Mouse (Mus musculus) forebrain, embryonic 13.5 days (tissue): ENCODE measurements at regions not wholly inside any gene's neighbourhood (a gene's known extent, or its start where the extent isn't known, plus 50 kb on each side); places are given as distances from the start of the nearest gene placed in this dataset.
A peak's percentile ranks its signal among the peaks of the same experiment; 100 is the strongest.

Experiments used
- ATAC-seq: fragments of 200-750 bp; cut with Nextera tagmentation; 2 replicates; pipeline ENCODE4 v1.8.0; 2017
- H3K27ac ChIP-seq: fragments of 300-500 bp; sonication (generic); 2 replicates; pipeline ENCODE4 v1.5.1; 2015; ENCODE audit warnings: inconsistent platforms, mild to moderate bottlenecking, moderate library complexity
- H3K27me3 ChIP-seq: fragments of 300-500 bp; sonication (generic); 2 replicates; pipeline ENCODE4 v1.6.1; 2015; ENCODE audit warnings: mild to moderate bottlenecking, inconsistent platforms
- H3K36me3 ChIP-seq: fragments of 300-500 bp; sonication (generic); 2 replicates; pipeline ENCODE4 v1.6.1; 2015; ENCODE audit warnings: mild to moderate bottlenecking, inconsistent platforms; ENCODE audit not compliant: poor library complexity, severe bottlenecking
- H3K4me1 ChIP-seq: fragments of 300-500 bp; sonication (generic); 2 replicates; pipeline ENCODE4 v1.6.1; 2015; ENCODE audit warnings: inconsistent platforms
- H3K4me2 ChIP-seq: fragments of 300-500 bp; sonication (generic); 2 replicates; pipeline ENCODE4 v1.6.1; 2015; ENCODE audit warnings: inconsistent platforms, mild to moderate bottlenecking, moderate library complexity
- H3K4me3 ChIP-seq: fragments of 300-500 bp; sonication (generic); 2 replicates; pipeline ENCODE4 v1.5.1; 2015; ENCODE audit warnings: mild to moderate bottlenecking, inconsistent platforms
- H3K9ac ChIP-seq: fragments of 300-500 bp; sonication (generic); 2 replicates; pipeline ENCODE4 v1.6.1; 2015; ENCODE audit warnings: mild to moderate bottlenecking, inconsistent platforms
- H3K9me3 ChIP-seq: fragments of 300-500 bp; sonication (generic); replicated peaks from 2 replicates; pipeline ENCODE4 v1.6.1; 2016; ENCODE audit warnings: inconsistent platforms
- WGBS: fragments of 180-500 bp; shearing (Covaris S2); methylation state at CpG from one replicate; pipeline ENCODE4 v1.1.7; 2015; 5-methylcytosine and 5-hydroxymethylcytosine counted together

DNA sequence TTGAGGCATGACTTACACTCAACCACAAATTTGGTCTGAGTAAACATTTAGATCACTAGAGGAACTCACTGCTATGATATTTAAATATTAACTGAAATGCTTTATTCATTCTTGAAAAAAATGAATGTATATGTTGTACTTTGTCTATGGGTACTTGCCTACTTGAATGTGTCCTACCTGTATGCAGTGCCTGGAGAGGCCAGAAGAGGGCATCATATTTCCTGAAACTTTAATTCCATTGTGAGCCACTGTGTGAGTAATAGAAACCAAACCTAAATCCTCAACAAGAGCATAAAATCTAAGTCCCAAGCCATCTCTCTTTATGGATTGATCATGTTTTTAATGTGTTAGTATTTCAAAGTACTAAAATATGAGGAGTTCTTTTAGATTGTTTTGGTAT is 1252.4 kb upstream of the Lrrtm3 start:
- no peaks in the 10 kb centered on the region for H3K4me1 ChIP-seq
- ATAC-seq: no peak

DNA sequence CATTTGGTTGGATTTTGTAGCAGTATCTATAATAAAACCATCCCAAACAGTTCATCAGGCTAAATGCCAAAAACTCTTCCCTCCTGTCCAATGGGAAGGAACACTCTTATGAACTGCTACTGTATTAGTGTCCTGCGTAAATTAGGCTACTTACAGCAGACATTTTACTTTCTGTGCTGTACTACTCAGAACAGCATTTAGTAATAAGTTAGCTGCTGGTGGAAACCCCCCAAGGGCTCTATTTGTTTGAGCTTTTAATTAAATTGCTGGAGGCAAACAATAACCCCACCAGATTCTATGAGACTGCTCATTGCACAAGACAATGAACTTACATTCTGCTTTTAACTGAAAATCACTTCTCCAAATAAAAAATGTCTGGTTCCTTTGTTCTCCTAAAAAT is 1240.3 kb upstream of the Lrrtm3 start:
- Histone ChIP-seq H3K4me3 (no peak overlapping the region), H3K27me3 (no peaks in the 10 kb centered on the region), H3K4me1 (no peaks in the 10 kb centered on the region), H3K9ac (no peak overlapping the region), H3K9me3 (no peaks in the 10 kb centered on the region), H3K27ac (no peak overlapping the region), H3K36me3 (no peaks in the 10 kb centered on the region), H3K4me2 (no peak overlapping the region)
- WGBS: 70% methylated on average over 1 of the region's 1 CpGs
- no peak for ATAC-seq

More for the DNA sequence above, 1252.4 kb upstream of the Lrrtm3 start:
- Histone ChIP-seq H3K9me3 (no peaks in the 10 kb centered on the region), H3K36me3 (no peaks in the 10 kb centered on the region), H3K27ac (no peak overlapping the region), H3K9ac (no peak overlapping the region), H3K27me3 (no peaks in the 10 kb centered on the region), H3K4me3 (no peak overlapping the region), H3K4me2 (no peak overlapping the region)

DNA sequence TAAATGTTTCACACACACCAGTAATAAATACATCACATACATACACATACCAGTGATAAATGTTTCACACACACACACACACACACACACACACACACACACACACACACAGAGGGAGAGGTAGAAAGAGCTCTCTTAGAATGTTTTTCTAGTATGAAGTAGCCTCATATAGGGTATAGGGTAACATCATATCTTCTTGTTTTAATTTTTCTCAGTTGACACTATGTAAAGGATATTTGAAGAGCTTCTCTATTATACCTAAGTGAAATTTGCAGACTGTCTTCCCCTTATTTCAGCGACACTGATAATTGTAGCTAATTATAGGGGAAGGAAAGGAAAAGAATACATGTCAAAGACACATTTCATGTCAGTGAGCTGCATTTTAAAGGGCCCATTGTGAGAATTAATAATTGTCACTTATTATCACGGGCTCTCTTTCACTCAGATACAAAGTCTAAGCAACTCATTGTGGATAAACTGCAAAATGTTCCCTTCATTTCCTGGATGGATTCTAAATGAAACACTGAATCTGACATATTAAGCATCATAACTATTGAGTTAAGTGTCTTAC is 1234.8 kb upstream of the Lrrtm3 start:
- Histone ChIP-seq H3K4me1 (no peaks in the 10 kb centered on the region), H3K9me3 (no peaks in the 10 kb centered on the region), H3K4me2 (no peak overlapping the region), H3K9ac (no peak overlapping the region), H3K27me3 (no peaks in the 10 kb centered on the region), H3K27ac (no peak overlapping the region), H3K36me3 (no peaks in the 10 kb centered on the region), H3K4me3 (no peak overlapping the region)
- WGBS: 66% methylated on average over 2 of the region's 2 CpGs
- peak; percentile 59; the same call in 1 of the 2 replicates for ATAC-seq

DNA sequence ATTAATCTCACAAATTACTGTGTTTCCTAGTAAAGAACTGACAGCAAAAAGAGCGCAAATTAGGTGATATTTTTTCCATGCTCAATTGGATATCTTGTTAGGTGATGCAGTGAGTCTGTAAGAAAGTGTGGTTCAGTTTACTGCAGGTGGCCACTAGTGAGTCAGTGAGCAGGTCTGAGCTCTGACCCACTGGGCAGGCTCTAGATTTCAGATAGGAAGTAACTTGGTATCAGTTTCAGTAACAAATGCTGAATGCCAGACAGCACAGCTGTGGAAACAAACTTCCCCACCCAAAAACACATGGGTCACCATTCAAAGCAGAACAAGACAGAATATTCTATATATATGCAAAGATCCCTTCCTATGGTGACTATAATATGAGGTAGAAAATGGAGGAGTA is 1208.2 kb upstream of the Lrrtm3 start:
- Histone ChIP-seq H3K36me3 (no peaks in the 10 kb centered on the region), H3K27me3 (no peaks in the 10 kb centered on the region), H3K4me1 (no peaks in the 10 kb centered on the region), H3K9ac (no peak overlapping the region), H3K9me3 (no peaks in the 10 kb centered on the region), H3K27ac (no peak overlapping the region), H3K4me3 (no peak overlapping the region), H3K4me2 (no peak overlapping the region)
- ATAC-seq: no peak
- WGBS: 94% methylated on average over 1 of the region's 1 CpGs
